Mouse (Mus musculus) hindbrain, embryonic 11.5 days (tissue): ENCODE results near the gene Rbm5. TPM values are rescaled to one million over a fixed set of nuclear protein-coding genes. Genes with fewer than 3 reads are reported as not detected.

Experiments used
- ATAC-seq: fragments of 200-750 bp; cut with Nextera tagmentation; 2 replicates; pipeline ENCODE4 v1.8.0; 2017; ENCODE audit warnings: mild to moderate bottlenecking, moderate TSS enrichment, moderate library complexity; ENCODE audit not compliant: low FRiP score
- DNase-seq: peaks from one replicate; pipeline ENCODE4 v3.0.0-alpha.2; 2015; ENCODE audit warnings: low spot score
- H3K27ac ChIP-seq: fragments of 300-500 bp; sonication (generic); 2 replicates; pipeline ENCODE4 v1.5.1; 2014; ENCODE audit warnings: mild to moderate bottlenecking, low read depth, low read length
- H3K27me3 ChIP-seq: fragments of 300-500 bp; sonication (generic); 2 replicates; pipeline ENCODE4 v1.6.1; 2014; ENCODE audit warnings: mild to moderate bottlenecking, low read length, moderate library complexity, mixed read lengths; ENCODE audit not compliant: control insufficient read depth, insufficient read depth
- H3K36me3 ChIP-seq: fragments of 300-500 bp; sonication (generic); 2 replicates; pipeline ENCODE4 v1.6.1; 2014; ENCODE audit warnings: mild to moderate bottlenecking, low read length, moderate library complexity, mixed read lengths; ENCODE audit not compliant: control insufficient read depth, insufficient read depth
- H3K4me1 ChIP-seq: fragments of 300-500 bp; sonication (generic); replicated peaks from 2 replicates; pipeline ENCODE4 v1.6.1; 2014; ENCODE audit warnings: low read length, mixed read lengths; ENCODE audit not compliant: control insufficient read depth, insufficient read depth
- H3K4me2 ChIP-seq: fragments of 300-500 bp; sonication (generic); replicated peaks from 2 replicates; pipeline ENCODE4 v1.6.1; 2014; ENCODE audit warnings: mild to moderate bottlenecking, low read depth, low read length
- H3K4me3 ChIP-seq: fragments of 300-500 bp; sonication (generic); 2 replicates; pipeline ENCODE4 v1.5.1; 2014; ENCODE audit warnings: low read depth, low read length
- H3K9ac ChIP-seq: fragments of 300-500 bp; sonication (generic); 2 replicates; pipeline ENCODE4 v1.6.1; 2014; ENCODE audit warnings: low read depth, low read length
- H3K9me3 ChIP-seq: fragments of 300-500 bp; sonication (generic); 2 replicates; pipeline ENCODE4 v1.6.1; 2016; ENCODE audit warnings: low read length; ENCODE audit not compliant: control insufficient read depth
- WGBS: fragments of 180-500 bp; shearing (Covaris S2); extraction: QIAGEN DNeasy Blood & Tissue Kit; methylation state at CpG from one replicate; pipeline ENCODE4 v1.1.7; 2014; 5-methylcytosine and 5-hydroxymethylcytosine counted together
- polyA plus RNA-seq: library from polyadenylated mRNA; unstranded; fragments of >200 nt; fragmentation: Nextera tagmentation; extraction: Ambion mirVana; gene quantifications from 2 replicates; pipeline ENCODE4 v1.2.1, GENCODE M21; 2014

The Rbm5 gene
- polyA plus RNA-seq, 1 experiment from 2014 or later: 241 TPM

DNA sequence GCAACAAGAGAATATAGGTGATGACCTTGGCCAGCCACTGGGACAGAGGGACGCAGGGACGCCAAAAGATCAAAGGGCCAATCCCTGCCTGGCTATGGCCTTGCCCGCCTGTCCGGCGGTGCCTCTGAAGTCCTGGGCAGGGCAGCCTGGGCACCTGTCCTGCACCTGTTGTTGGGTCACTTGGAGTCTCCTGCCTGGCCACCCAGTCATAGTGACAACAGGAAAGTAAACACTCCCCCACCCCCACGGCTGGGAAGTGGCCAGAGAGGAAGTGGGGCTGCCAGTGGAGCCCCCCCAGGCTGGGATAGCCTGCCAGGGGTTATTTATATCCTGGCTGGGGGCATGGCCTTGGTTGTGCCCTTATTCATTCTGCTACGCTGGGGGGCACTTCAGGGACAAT lies 76.2 kb downstream of the Rbm5 start:
- H3K9ac ChIP-seq: no peak overlapping the region
- H3K27me3 ChIP-seq: 0 out of 2 replicates have a peak, but pooled peaks cover 4% of the 10 kb centered on the region
- no peak for ATAC-seq
- H3K4me1 ChIP-seq: peaks cover 34% of the 10 kb centered on the region
- no peak for DNase-seq
- H3K36me3 ChIP-seq: 0 out of 2 replicates have a peak, but pooled peaks cover 3% of the 10 kb centered on the region
- no peak overlapping the region for H3K27ac ChIP-seq
- H3K4me2 ChIP-seq: no peak overlapping the region
- no peak overlapping the region for H3K4me3 ChIP-seq
- no peaks in the 10 kb centered on the region for H3K9me3 ChIP-seq
- WGBS: 79% methylated on average over 7 of the region's 7 CpGs

DNA sequence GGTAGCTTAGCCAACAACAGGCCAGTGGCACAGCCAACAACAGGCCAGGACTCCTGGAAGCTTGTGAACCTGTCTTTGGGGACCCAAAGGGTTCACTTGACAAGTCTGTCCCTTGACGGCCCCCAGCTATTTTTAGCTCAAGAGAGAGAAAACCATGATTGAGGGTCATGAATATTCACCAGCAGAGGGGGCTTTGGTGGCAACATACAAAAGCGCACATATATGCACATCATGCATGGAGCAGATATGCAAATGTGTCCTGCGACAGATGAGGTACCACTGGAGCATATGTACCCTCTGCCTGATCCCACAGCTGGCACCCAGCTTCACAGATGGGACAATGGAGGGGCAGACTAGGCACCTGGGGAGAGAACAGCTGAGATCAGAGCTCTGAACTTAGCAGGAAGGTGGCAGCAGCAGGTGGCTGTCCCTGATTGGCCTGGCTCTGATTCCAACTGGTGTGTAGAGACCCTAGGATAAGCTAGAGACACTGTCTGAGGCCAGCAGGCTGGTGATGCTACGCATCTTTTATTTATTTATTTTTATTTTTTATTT lies 77.3 kb downstream of the Rbm5 start:
- Histone ChIP-seq H3K4me1 (peaks cover 23% of the 10 kb centered on the region), H3K4me3 (no peak overlapping the region), H3K27me3 (0 out of 2 replicates have a peak, but pooled peaks cover 4% of the 10 kb centered on the region), H3K36me3 (0 out of 2 replicates have a peak, but pooled peaks cover 3% of the 10 kb centered on the region), H3K9ac (no peak overlapping the region), H3K27ac (no peak overlapping the region), H3K9me3 (no peaks in the 10 kb centered on the region), H3K4me2 (no peak overlapping the region)
- ATAC-seq: no peak
- DNase-seq: no peak
- WGBS: 64% methylated on average over 4 of the region's 4 CpGs

DNA sequence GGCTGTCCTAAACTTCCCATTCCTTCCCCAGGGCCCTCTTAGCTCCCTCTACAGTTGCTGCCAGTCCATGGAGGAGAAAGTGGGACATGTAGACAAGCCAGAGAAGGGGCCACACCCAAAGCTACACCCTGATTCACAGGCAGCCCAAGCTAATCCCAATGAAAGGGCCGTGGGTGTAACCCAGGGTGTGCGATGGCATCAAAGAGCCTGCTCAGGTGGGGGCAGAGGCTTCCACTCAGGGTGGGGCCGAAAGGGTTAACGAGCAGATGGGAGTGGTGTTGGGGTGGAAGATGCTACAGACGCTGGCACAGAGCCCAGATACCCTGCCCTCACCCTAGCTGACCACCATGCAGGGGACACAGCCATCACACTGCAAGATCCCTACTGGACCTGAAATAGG lies 78.0 kb downstream of the Rbm5 start:
- DNase-seq: no peak
- 77% methylated on average over 5 of the region's 5 CpGs for WGBS
- no peak overlapping the region for H3K4me3 ChIP-seq
- ATAC-seq: no peak
- H3K36me3 ChIP-seq: 0 out of 2 replicates have a peak, but pooled peaks cover 3% of the 10 kb centered on the region
- 0 out of 2 replicates have a peak, but pooled peaks cover 4% of the 10 kb centered on the region for H3K27me3 ChIP-seq
- no peaks in the 10 kb centered on the region for H3K9me3 ChIP-seq
- H3K4me2 ChIP-seq: no peak overlapping the region
- no peak overlapping the region for H3K27ac ChIP-seq
- peaks cover 21% of the 10 kb centered on the region for H3K4me1 ChIP-seq
- no peak overlapping the region for H3K9ac ChIP-seq

DNA sequence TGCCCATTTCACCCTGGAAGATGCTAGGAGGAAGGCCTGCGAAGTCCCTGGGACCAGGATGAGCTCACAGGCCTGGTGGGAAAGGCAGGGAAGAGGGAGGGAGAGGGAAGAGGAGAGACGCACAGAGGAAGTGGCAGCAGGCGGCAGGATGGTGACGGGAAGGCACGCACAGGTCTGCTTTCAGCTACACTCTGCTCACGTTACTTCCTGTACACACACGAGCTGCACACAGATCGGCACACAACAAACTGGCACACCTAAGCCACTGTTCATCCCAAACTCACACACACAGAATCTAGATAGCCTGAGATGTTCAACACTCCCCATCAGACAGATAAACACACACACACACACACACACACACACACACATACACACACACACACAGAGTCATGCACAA lies 80.4 kb downstream of the Rbm5 start:
- Histone ChIP-seq H3K9me3 (no peaks in the 10 kb centered on the region), H3K36me3 (0 out of 2 replicates have a peak, but pooled peaks cover 3% of the 10 kb centered on the region), H3K27me3 (0 out of 2 replicates have a peak, but pooled peaks cover 2% of the 10 kb centered on the region), H3K4me1 (peaks cover 2% of the 10 kb centered on the region; the same call in 1 of the 2 replicates), H3K9ac (no peak overlapping the region), H3K27ac (no peak overlapping the region), H3K4me3 (no peak overlapping the region), H3K4me2 (no peak overlapping the region)
- DNase-seq: no peak
- ATAC-seq: no peak
- WGBS: 83% methylated on average over 8 of the region's 8 CpGs

Other genes with a start within 250 kb of the Rbm5 start
- gene Tmem115, start 237.1 kb downstream of the Rbm5 start, polyA plus RNA-seq: 38.8 and 46.5 TPM in 2 replicates
- gene Cyb561d2, start 228.8 kb downstream of the Rbm5 start, polyA plus RNA-seq: 19.6 and 21.2 TPM in 2 replicates
- 46.2 and 46.5 TPM in 2 replicates for gene Nprl2, start 228.8 kb downstream of the Rbm5 start, polyA plus RNA-seq
- gene Zmynd10, start 223.7 kb downstream of the Rbm5 start, polyA plus RNA-seq: 3.7 and 5.0 TPM in 2 replicates
- gene Rassf1, start 219.4 kb downstream of the Rbm5 start, polyA plus RNA-seq: 39.7 and 41.2 TPM in 2 replicates
- 88.2 and 92.4 TPM in 2 replicates for gene Tusc2, start 207.7 kb downstream of the Rbm5 start, polyA plus RNA-seq
- 116 and 123 TPM in 2 replicates for gene Hyal2, start 203.1 kb downstream of the Rbm5 start, polyA plus RNA-seq
- 3.6 and 4.4 TPM in 2 replicates for gene Hyal1, start 194.1 kb downstream of the Rbm5 start, polyA plus RNA-seq
- gene Naa80, start 192.1 kb downstream of the Rbm5 start, polyA plus RNA-seq: 10.5 and 11.3 TPM in 2 replicates
- gene Hyal3, start 190.2 kb downstream of the Rbm5 start, polyA plus RNA-seq: 0.18 and 0.39 TPM in 2 replicates
- gene Ifrd2, start 183.4 kb downstream of the Rbm5 start, polyA plus RNA-seq: 26.9 and 27.7 TPM in 2 replicates
- gene Sema3b, start 161.8 kb downstream of the Rbm5 start, polyA plus RNA-seq: 1.4 and 1.6 TPM in 2 replicates
- gene Gnai2, start 135.6 kb downstream of the Rbm5 start, polyA plus RNA-seq: 529 and 534 TPM in 2 replicates
- gene Slc38a3, start 101.5 kb downstream of the Rbm5 start, polyA plus RNA-seq: 8.0 and 9.8 TPM in 2 replicates
- gene Gnat1, start 91.3 kb downstream of the Rbm5 start, polyA plus RNA-seq: 0.84 and 1.2 TPM in 2 replicates
- gene Sema3f, start 60.5 kb downstream of the Rbm5 start, polyA plus RNA-seq: 10.7 and 12.0 TPM in 2 replicates
- 113 and 114 TPM in 2 replicates for gene Rbm6, start 102.2 kb upstream of the Rbm5 start, polyA plus RNA-seq
- gene Mon1a, start 117.2 kb upstream of the Rbm5 start, polyA plus RNA-seq: 17.5 and 18.1 TPM in 2 replicates
- gene Mst1r, start 135.9 kb upstream of the Rbm5 start, polyA plus RNA-seq: 0.31 and 0.60 TPM in 2 replicates
- gene Actl11, start 157.5 kb upstream of the Rbm5 start, polyA plus RNA-seq: not detected in 2 replicates
- gene Camkv, start 164.7 kb upstream of the Rbm5 start, polyA plus RNA-seq: 3.6 and 4.5 TPM in 2 replicates
- 21.8 and 22.6 TPM in 2 replicates for gene Traip, start 179.1 kb upstream of the Rbm5 start, polyA plus RNA-seq
- 7.4 and 12.4 TPM in 2 replicates for gene Uba7, start 204.5 kb upstream of the Rbm5 start, polyA plus RNA-seq
- gene Gm20661, start 212.1 kb upstream of the Rbm5 start, polyA plus RNA-seq: 1.8 and 1.9 TPM in 2 replicates
- gene Inka1, start 214.9 kb upstream of the Rbm5 start, polyA plus RNA-seq: 56.4 and 61.9 TPM in 2 replicates
- gene Cdhr4, start 221.5 kb upstream of the Rbm5 start, polyA plus RNA-seq: 2.9 and 3.3 TPM in 2 replicates
- 0.10 and 0.14 TPM in 2 replicates for gene Gm20662, start 225.4 kb upstream of the Rbm5 start, polyA plus RNA-seq
- gene Ip6k1, start 231.5 kb upstream of the Rbm5 start, polyA plus RNA-seq: 27.4 and 35.5 TPM in 2 replicates